Mouse (Mus musculus) midbrain, embryonic 10.5 days (tissue): ENCODE data around the gene U2af1l4. TPM values are rescaled to one million over a fixed set of nuclear protein-coding genes. Genes with fewer than 3 reads are reported as not detected.
A peak's percentile ranks its signal among the peaks of the same experiment; 100 is the strongest.

Experiments used
- DNase-seq: peaks from one replicate; pipeline ENCODE4 v3.0.0-alpha.2; 2017; ENCODE audit warnings: low spot score
- H3K27ac ChIP-seq: fragments of 300-500 bp; sonication (generic); replicated peaks from 2 replicates; pipeline ENCODE4 v1.5.1; 2016; ENCODE audit warnings: mild to moderate bottlenecking
- H3K27me3 ChIP-seq: fragments of 300-500 bp; sonication (generic); 2 replicates; pipeline ENCODE4 v1.6.1; 2016; ENCODE audit warnings: low read depth, mild to moderate bottlenecking; ENCODE audit not compliant: poor library complexity, severe bottlenecking
- H3K36me3 ChIP-seq: fragments of 300-500 bp; sonication (generic); 2 replicates; pipeline ENCODE4 v1.6.1; 2016; ENCODE audit warnings: mild to moderate bottlenecking, moderate library complexity
- H3K4me1 ChIP-seq: fragments of 300-500 bp; sonication (generic); 2 replicates; pipeline ENCODE4 v1.6.1; 2016
- H3K4me3 ChIP-seq: fragments of 300-500 bp; sonication (generic); 2 replicates; pipeline ENCODE4 v1.5.1; 2016; ENCODE audit warnings: mild to moderate bottlenecking, moderate library complexity
- H3K9me3 ChIP-seq: fragments of 300-500 bp; sonication (generic); replicated peaks from 2 replicates; pipeline ENCODE4 v1.6.1; 2016; ENCODE audit warnings: mild to moderate bottlenecking
- WGBS: fragments of 180-500 bp; shearing (Covaris S2); methylation state at CpG from one replicate; pipeline ENCODE4 v1.1.7; 2016; 5-methylcytosine and 5-hydroxymethylcytosine counted together
- polyA plus RNA-seq: library from polyadenylated mRNA; unstranded; fragments of >200 nt; fragmentation: Nextera tagmentation; extraction: Ambion mirVana; gene quantifications from 2 replicates; pipeline ENCODE4 v1.2.1, GENCODE M21; 2016

Gene U2af1l4
- polyA plus RNA-seq, 1 experiment from 2014 or later = 93.2 TPM

DNA sequence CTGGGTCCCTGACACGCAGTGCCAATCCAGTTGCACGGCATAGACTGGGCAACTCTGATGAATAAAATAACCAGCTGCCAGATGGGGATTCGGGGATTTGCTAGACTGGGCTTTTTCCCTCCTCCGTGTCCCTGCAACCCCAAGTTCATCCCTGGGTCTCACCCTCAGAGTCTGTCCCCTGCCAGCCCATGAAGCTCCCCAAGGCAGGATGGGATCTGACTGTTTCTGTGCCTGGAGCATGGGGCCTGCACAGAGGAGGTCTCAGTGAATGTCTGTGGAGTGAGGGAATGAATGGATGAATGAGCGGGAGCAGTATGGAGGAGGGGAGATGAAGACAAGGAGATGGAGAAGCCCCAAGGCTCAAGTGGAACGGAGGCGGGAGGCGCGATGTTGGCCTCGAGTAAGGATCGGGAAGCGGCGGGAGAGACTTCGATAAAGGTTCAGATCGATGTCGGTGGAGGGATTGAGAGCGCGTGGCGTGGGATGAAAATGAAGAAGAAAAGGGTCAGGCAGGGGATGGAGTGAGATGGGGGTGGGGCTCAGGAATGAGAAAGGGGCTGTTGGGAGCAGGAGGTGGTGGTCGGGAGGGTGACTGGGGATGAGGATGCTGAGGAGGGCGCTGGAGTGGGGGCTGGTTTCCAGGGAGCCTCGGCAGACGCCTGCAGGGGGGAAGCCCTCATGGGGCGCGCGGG lies 29.0 kb upstream of the U2af1l4 start:
- Histone ChIP-seq H3K4me3 (peak overlapping the region; percentile 67), H3K4me1 (peaks cover 39% of the 10 kb centered on the region), H3K9me3 (no peaks in the 10 kb centered on the region), H3K27ac (peak overlapping the region; percentile 97), H3K36me3 (peaks cover 50% of the 10 kb centered on the region), H3K27me3 (peaks cover 23% of the 10 kb centered on the region)
- no peak for DNase-seq
- 6% methylated on average over 26 of the region's 26 CpGs for WGBS

DNA sequence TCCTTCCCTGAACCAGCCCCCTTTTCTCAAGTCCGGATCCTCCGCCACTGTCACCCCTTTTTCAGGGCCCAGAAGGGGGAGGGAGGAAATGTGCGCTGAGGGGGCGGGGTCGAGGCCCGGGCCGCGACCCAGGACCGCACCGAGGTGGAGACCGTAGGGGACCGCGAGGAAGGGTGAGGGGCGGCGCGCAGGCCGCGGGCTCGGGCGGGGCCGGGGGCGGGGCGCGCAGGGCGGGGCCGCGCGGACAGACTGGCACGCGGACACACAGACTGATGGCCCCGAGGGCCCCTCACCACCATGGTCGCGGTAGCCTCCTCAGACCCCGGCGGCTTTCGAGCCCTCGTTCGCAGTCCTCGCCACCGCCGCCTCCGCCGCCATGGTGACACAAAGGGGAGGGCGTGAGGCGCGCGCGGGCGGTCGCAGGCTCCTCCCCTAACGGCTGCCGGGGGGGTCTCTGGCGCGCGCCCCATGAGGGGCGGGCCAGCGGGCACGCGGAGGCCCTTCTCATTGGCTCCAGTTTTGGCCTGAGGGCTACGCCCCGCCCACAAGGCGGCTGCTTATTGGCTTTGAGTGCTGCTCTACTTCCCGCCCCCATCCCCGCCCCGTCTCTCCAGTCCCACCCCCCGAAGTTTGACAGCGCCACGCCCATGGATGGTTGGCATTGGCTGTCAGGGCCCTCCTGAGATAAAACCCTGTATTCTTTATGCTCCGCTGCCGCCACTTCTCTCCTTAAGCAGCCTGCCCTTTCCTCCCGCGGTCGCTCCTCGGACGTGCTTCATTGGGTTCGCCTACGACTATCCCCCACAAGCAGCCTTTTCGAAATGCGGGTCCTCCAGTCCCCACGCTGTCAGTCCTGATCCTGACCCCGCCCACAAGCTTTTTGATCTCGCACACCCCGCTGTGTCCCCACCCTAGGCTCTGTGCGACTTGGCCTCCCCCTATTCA lies 28.2 kb upstream of the U2af1l4 start, which contains the start of gene Arhgap33:
Gene Arhgap33, minus strand, starts transcription at position 428 of the 945 bp plus-strand sequence.
- peak within 1 kb of the TSS; percentile 67 for H3K4me3 ChIP-seq
- DNase-seq = peak; percentile 98
- peak within 1 kb of the TSS; percentile 97 for H3K27ac ChIP-seq
- no peaks in the 10 kb centered on the region for H3K9me3 ChIP-seq
- H3K27me3 ChIP-seq = peaks cover 23% of the 10 kb centered on the region
- peaks cover 50% of the 10 kb centered on the region for H3K36me3 ChIP-seq
- under 1% methylated on average over 78 of the region's 84 CpGs for WGBS
- H3K4me1 ChIP-seq = peaks cover 39% of the 10 kb centered on the region

DNA sequence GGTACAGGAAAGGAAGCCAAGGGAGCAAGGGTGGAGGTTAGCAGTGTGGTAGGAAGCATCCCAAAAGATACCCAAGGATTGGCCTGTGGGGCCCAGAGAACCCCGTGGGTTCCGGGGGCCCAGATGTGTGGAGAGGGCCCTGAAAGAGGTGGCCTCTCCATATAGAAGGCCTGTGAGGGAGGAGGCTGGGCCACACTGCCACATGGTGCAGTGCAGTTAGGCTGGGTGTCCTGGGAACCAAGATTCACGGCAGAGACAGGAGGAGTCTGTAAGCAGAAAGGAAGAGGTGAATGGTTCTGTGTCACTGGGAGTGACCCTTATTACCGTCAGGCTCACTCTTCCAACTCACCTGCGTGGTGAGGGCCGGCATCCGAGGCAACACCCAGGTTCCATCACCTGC lies 22.5 kb upstream of the U2af1l4 start:
- Histone ChIP-seq H3K36me3 (peaks cover 57% of the 10 kb centered on the region), H3K4me3 (no peak overlapping the region), H3K4me1 (peaks cover 7% of the 10 kb centered on the region), H3K27me3 (no peaks in the 10 kb centered on the region), H3K27ac (no peak overlapping the region), H3K9me3 (no peaks in the 10 kb centered on the region)
- 88% methylated on average over 7 of the region's 7 CpGs for whole genome bisulfite sequencing
- DNase-seq = no peak

DNA sequence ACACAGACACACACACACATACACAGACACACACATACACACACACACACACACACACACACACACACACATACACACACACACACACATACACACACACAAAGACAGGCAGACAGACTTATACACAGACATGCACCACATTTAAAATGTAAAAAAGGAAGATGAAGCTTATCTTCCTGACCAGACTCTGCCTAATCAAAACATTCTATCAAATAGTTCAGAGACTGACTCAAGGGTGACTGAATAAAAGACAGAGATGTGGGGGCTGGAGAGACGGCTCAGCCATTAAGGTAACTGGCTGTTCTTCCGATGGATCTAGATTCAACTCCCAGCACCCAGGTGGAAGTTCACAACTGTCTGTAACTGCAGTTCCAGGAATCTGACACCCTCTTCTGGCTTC lies 18.8 kb upstream of the U2af1l4 start:
- no peaks in the 10 kb centered on the region for H3K4me1 ChIP-seq
- WGBS = 97% methylated on average over 2 of the region's 2 CpGs
- H3K27me3 ChIP-seq = no peaks in the 10 kb centered on the region
- no peak for DNase-seq
- no peak overlapping the region for H3K27ac ChIP-seq
- H3K36me3 ChIP-seq = peaks cover 78% of the 10 kb centered on the region
- H3K4me3 ChIP-seq = no peak overlapping the region
- no peaks in the 10 kb centered on the region for H3K9me3 ChIP-seq

DNA sequence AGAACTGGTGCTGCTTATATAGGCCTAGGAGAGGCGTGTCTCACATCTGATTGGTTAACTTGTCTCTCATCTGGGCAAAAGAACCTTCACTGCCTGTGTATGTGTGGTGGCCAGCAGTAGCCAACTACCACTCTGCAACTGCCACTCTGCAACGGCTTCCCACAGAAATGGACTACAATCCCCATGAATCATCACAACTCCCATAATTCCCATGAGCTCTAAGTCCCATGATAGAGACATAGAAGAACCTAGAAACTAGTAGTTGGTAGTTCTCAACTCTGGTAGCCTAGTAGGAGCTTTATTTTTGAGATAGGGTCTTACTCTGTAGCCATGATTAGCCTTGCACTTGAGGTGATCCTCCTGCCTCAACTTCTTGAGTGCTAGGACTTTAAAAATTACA lies 13.2 kb upstream of the U2af1l4 start:
- H3K4me1 ChIP-seq = peaks cover 21% of the 10 kb centered on the region
- DNase-seq = no peak
- peaks cover 49% of the 10 kb centered on the region for H3K36me3 ChIP-seq
- no peak overlapping the region for H3K27ac ChIP-seq
- 0 out of 2 replicates have a peak, but pooled peaks cover 4% of the 10 kb centered on the region for H3K27me3 ChIP-seq
- 83% methylated on average over 2 of the region's 2 CpGs for WGBS
- no peaks in the 10 kb centered on the region for H3K9me3 ChIP-seq
- H3K4me3 ChIP-seq = no peak overlapping the region

DNA sequence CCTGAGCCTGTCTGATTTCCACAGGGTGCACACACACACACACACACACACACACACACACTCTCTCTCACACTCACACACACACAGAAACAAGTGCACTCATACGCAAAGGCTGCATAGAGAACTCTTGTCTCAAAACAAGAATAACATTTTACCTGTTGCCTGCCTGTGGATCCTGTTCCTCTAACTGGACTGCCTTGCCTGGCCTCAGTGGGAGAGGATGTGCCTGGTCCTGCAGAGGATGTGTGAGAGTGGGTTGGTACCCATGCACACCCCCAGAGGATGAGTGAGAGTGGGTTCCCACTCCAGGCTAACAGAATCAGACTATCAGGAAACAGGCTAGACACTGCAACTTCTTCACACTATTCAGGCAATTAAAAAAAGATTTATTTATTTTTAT lies 12.5 kb upstream of the U2af1l4 start:
- H3K36me3 ChIP-seq = peaks cover 51% of the 10 kb centered on the region
- H3K4me1 ChIP-seq = peaks cover 21% of the 10 kb centered on the region
- DNase-seq = no peak
- H3K27ac ChIP-seq = no peak overlapping the region
- 0 out of 2 replicates have a peak, but pooled peaks cover 4% of the 10 kb centered on the region for H3K27me3 ChIP-seq
- H3K9me3 ChIP-seq = no peaks in the 10 kb centered on the region
- WGBS = 100% methylated on average over 1 of the region's 1 CpGs
- 0 out of 2 replicates have a peak overlapping the region, but pooled peaks have one; percentile 4 for H3K4me3 ChIP-seq

DNA sequence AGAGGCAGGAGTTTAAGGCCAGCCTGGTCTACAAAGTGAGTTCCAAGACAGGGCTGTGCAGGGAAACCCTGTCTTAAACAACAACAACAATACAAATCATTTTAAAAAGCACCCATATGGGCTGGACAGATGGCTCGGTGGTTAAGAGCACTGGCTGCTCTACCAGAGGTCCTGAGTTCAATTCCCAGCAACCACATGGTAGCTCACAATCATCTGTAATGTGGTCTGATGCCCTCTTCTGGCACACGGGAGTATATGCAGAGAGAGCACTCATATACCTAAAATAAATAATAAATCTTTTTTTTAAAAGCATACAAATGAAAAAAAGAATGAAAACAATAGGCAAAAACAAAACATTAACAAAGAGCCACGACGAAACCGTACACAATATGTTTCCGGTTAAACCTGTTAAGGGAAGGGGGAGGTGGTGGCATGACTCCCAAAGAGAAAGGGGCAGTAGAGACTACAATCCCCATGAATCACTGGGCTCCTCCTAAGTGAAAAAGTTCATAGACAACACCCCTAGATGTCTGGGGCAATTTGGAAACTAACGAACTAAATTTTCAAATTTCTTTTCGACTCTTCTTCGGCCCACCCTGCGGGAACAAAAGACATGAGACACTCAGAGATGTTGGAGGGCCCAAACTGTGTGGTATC lies 11.5 kb upstream of the U2af1l4 start:
- H3K27ac ChIP-seq = peak overlapping the region; percentile 97
- H3K27me3 ChIP-seq = 0 out of 2 replicates have a peak, but pooled peaks cover 4% of the 10 kb centered on the region
- H3K4me1 ChIP-seq = peaks cover 21% of the 10 kb centered on the region
- H3K9me3 ChIP-seq = no peaks in the 10 kb centered on the region
- H3K36me3 ChIP-seq = peaks cover 51% of the 10 kb centered on the region
- no peak for DNase-seq
- WGBS = 3% methylated on average over 10 of the region's 10 CpGs
- peak overlapping the region; percentile 76 for H3K4me3 ChIP-seq

DNA sequence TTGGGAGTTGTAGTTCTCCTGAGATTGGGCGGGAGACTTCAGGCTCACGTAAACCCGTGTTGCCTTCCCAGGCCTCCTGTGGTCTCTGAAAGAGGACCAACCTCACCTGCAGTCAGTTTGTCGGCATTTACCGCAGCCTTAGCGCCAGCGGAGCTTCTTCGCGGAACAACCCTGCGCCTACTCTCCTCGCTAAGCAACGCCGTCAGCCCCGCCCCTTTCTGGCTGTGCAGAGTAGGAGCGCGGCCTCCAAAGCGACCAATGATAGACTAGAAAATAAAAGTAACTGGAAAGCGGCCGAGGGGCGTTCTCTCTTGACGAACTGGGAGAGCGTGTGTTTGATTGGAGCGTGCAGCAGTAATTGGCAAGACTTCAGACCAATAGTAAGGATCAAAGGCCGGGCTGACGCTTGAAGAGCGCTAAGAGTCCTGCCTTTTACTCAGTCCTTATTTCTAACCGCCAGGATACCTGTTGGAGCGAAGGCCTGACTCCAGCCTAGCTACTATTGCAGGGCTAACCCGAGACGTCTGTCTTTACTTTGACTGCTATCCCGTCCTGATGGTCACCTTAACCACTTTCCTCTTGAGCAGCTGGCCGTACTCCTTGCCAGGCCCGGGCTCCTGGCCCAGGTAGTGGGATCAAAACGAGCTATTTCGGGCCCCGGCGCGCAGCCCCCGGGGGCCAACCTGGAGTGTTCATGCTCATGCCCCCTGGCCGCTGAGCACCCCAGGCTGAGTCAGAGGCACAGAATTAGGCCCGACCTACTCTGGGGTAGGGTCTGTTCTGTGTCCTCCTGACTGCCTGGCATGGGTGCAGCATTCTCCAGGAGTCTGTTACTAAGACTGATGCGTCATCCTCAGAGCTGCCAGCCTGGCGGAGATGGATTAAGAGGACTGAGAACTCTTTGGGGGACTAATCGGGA lies 10.7 kb upstream of the U2af1l4 start, which contains the start of the genes Hspb6 and Proser3:
Gene Hspb6, plus strand, starts transcription at position 77 of the 919 bp plus-strand sequence.
Gene Proser3, minus strand, starts transcription at position 198 of the 919 bp plus-strand sequence.
- WGBS = 1% methylated on average over 44 of the region's 44 CpGs

DNA sequence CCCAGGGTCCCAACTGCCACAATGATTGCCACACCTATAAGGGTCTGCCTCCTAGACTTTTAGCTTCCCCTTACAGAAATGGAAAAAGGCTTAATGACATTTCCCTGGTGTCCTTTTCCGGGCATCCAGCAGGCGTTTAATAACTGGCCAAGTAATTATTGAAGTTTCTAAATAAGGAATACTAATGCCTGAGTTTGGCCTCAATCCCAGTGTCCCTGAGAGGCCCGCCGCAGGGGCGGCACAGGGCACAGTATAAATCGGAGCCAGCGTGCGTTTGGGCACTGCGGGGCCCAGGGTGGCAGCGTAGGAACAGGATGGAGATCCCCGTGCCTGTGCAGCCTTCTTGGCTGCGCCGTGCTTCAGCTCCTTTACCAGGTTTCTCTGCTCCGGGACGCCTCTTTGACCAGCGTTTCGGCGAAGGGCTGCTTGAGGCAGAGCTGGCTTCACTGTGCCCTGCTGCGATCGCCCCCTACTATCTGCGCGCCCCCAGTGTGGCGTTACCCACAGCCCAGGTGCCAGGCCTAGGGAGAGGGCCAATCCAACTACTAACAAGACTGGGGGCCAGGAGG lies 10.0 kb upstream of the U2af1l4 start:
- Histone ChIP-seq H3K27me3 (0 out of 2 replicates have a peak, but pooled peaks cover 4% of the 10 kb centered on the region), H3K36me3 (peaks cover 56% of the 10 kb centered on the region), H3K27ac (peak overlapping the region; percentile 97), H3K9me3 (no peaks in the 10 kb centered on the region), H3K4me3 (peak overlapping the region; percentile 76), H3K4me1 (peaks cover 28% of the 10 kb centered on the region)
- 12% methylated on average over 23 of the region's 23 CpGs for WGBS
- no peak for DNase-seq

More for the DNA sequence above, 10.7 kb upstream of the U2af1l4 start, which contains the start of the genes Hspb6 and Proser3:
- peak; percentile 95 for DNase-seq
- peak within 1 kb of the TSS; percentile 97 for H3K27ac ChIP-seq
- no peaks in the 10 kb centered on the region for H3K9me3 ChIP-seq
- peaks cover 24% of the 10 kb centered on the region for H3K4me1 ChIP-seq
- H3K4me3 ChIP-seq = peak within 1 kb of the TSS; percentile 76
- H3K36me3 ChIP-seq = peaks cover 55% of the 10 kb centered on the region
- 0 out of 2 replicates have a peak, but pooled peaks cover 4% of the 10 kb centered on the region for H3K27me3 ChIP-seq

DNA sequence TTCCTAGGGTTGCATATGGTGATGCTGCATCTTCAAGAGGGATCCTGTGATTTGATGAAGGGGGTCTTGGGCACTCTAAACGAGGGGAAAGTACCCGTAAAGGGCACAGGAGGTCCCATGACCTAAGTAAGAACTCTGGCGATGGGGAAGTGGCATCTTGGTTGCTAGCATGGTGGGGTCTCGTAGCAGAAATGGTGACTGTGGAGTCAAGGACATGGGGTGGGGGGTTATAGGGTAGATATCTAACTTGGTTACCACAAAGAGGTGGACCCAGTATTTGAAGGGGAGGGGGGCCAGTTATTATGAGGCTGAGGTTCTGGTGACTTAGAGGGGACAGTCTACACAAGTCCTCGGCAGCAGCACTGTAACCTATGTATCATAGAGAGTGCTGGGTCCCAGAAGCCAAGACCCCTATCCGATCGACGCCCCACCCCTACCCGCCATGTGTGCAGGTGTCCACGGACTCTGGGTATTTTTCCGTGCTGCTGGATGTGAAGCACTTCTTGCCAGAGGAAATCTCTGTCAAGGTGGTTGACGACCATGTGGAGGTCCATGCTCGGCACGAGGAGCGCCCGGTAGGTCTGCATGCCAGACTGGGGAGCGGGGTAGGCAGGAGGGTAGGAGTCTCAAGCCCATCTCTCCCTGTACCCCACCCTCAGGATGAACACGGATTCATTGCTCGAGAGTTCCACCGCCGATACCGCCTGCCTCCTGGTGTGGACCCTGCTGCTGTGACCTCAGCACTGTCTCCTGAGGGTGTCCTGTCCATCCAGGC lies 9.1 kb upstream of the U2af1l4 start:
- WGBS = 84% methylated on average over 22 of the region's 22 CpGs

More for the DNA sequence above, 9.1 kb upstream of the U2af1l4 start:
- DNase-seq = no peak
- peak overlapping the region; percentile 76 for H3K4me3 ChIP-seq
- no peaks in the 10 kb centered on the region for H3K9me3 ChIP-seq
- 0 out of 2 replicates have a peak, but pooled peaks cover 4% of the 10 kb centered on the region for H3K27me3 ChIP-seq
- H3K4me1 ChIP-seq = peaks cover 37% of the 10 kb centered on the region
- H3K36me3 ChIP-seq = peaks cover 47% of the 10 kb centered on the region
- H3K27ac ChIP-seq = peak overlapping the region; percentile 97
